Mouse (Mus musculus): ENCODE measurements around the gene Lrrc27.

GRCm38 (mm10) chr7:139187277-139187676 lies 25.5 kb upstream of the Lrrc27 start:
- TF ChIP-seq BHLHE40 (IDR thresholded peaks at IDR 0.05; ENCODE audit: low read depth, low read length) (no peak), ELF1 (IDR thresholded peaks at IDR 0.05; ENCODE audit: low read depth, low read length) (no peak), CTCF (conservative IDR thresholded peaks at IDR 0.05 in 1 of 2, IDR thresholded peaks at IDR 0.05 in 1 of 2; ENCODE audit: low read depth in 2 of 2, low read length in 2 of 2) (no peak), EP300 (IDR thresholded peaks at IDR 0.05; ENCODE audit: low read length) (no peak)

All from CH12.LX (cell line).